Mouse (Mus musculus) E14TG2a.4 (cell line): ENCODE measurements around the gene Col1a2.

ENCODE experiments used
- CTCF ChIP-seq: conservative IDR thresholded peaks from 2 replicates; pipeline ENCODE4 v1.5.1; 2014; ENCODE audit warnings: low read length
- NANOG ChIP-seq: IDR thresholded peaks from 2 replicates; pipeline ENCODE4 v1.6.1; 2014; ENCODE audit warnings: borderline replicate concordance, low read length, mixed read lengths
- POU5F1 ChIP-seq: IDR thresholded peaks from 2 replicates; pipeline ENCODE4 v1.6.1; 2014; ENCODE audit warnings: low read length, borderline replicate concordance

DNA sequence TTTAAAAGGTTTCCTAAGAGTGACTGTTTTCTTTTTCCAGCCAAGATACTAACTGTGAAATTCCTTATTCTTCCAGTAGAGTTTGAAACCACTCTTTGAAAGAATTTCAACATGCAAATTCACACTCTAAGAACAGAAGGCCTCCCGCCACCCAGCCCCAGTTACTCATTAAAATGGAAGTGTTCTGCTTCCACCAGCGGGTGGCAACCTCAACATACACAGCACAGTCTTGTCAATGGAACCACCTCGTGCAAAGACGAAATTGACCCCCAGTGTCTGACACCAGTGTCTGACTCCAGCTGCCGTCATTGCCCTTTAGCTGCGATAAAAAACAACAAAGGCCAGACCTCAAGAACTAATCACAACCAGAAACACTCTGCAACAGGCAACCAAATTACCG is 53.1 kb downstream of the Col1a2 start:
- no peak for TF ChIP-seq CTCF
- no peak for TF ChIP-seq POU5F1
- no peak for TF ChIP-seq NANOG
